Mouse (Mus musculus) liver, postnatal 0 days (tissue): Measurements from ENCODE around the gene Tex37.
A peak's percentile ranks its signal among the peaks of the same experiment; 100 is the strongest.

ENCODE experiments used
- CTCF ChIP-seq: sonication (generic); IDR thresholded peaks from 2 replicates; pipeline ENCODE4 v1.5.1; 2016; ENCODE audit warnings: antibody characterized with exemption, low read depth
- EP300 ChIP-seq: IDR thresholded peaks from 2 replicates; pipeline ENCODE4 v1.6.1; 2016; ENCODE audit warnings: antibody characterized with exemption, low read depth, mild to moderate bottlenecking

DNA sequence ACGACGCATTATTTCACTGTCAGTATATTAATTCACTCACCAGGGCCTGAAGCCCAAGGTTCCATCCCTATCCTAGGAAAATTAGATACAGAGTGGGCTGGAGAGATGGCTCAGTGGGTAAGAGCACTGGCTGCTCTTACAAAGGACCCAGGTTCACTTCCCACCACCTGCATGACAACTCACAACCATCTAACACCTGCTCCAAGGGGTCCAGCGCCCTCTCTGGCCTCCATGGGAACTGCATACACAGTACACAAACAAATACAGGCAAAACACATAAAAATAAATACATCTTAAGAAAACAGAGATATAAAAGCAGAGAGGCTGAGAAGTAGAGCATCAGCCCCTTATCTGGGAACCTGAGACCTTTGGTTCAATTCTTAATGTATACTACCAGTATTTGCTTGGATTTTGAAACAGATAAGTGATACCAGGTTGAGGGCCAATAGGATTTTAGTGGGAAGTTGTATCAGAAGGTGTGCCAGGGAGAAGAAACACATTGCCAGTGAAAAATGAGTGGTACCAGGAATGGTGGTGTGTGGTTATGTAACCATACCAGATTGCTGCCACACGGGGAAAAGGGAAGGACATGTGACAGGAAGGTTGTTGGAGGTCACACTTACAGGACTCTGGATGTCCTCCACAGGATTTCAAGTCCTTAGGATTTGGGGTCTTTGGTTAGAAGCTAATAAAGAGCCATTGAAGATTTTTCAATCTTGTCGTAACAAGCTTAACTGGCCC, 44.5 kb downstream of the Tex37 start:
- TF ChIP-seq CTCF (peak; percentile 58), EP300 (no peak)
